Mouse (Mus musculus): ENCODE data around the gene Defb25.

- 0 out of 2 replicates have a peak, but pooled peaks have one; percentile 19 for TF ChIP-seq CTCF (IDR thresholded peaks at IDR 0.05; ENCODE audit: insufficient read depth, low read depth, low read length)
- no peak for TF ChIP-seq POLR2A (IDR thresholded peaks at IDR 0.05; ENCODE audit: insufficient read depth, low read depth, low read length)
Measured at GRCm38 (mm10) chr2:152601275-152601960, 21.4 kb downstream of the Defb25 start.

All from olfactory bulb, adult 2 months (tissue).